Comparison of ENCODE assay signal across 24 mouse cellular contexts in the genomic region with DNA sequence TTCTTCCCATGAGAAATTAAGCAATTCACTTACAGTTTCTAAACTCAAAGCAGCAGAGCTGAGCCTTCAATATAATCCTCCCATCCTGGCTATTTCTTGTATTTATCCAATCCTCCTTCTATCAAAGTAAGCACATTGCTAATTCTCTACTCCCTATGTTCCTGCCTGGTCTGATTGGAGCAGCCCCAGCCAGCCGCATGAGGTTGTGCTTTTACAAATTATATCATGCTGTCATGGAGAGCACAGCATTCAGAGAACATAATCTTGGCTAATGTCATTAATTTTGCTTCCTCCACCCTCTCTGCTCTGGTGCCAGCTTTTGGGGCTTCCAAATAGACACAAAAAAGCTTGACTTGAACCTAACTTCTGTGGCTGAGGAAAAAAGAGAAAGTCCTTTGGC.
A peak's percentile ranks its signal among the peaks of the same experiment; 100 is the strongest.
DNase-seq lines count a peak whose midpoint lies in the region; ATAC-seq lines count a peak whose summit lies in the region.
"Had no signal": no experiment of that assay in that cellular context is flagged by ENCODE, and none has a peak within 500 bp of the region (broad histone marks: within the 10 kb centered on the region; RNA-seq: fewer than 3 reads in every experiment).

No protein-coding gene starts in this region.

- peak; percentile 3 to 14 for DNase-seq in cerebellum, postnatal 14 days
- DNase-seq in cerebellum, postnatal 25 days, result no peak
- DNase-seq in kidney, postnatal 4 days, result peak; percentile 3 to 11
- no peak for DNase-seq in kidney, adult 18-20 months
- DNase-seq in midbrain, embryonic 14.5 days, result peak; percentile 2
- no peak for DNase-seq in midbrain, embryonic 11.5 days (ENCODE audit: low spot score, missing footprints)
- DNase-seq in layer of hippocampus, postnatal 14 days (ENCODE audit: low spot score in 2 of 2), result peak; percentile 11 to 37
- DNase-seq: adrenal gland, postnatal 10 days; B cell, adult 2 months; cerebellum, adult 11-12 months; gastrocnemius, adult 2 months; kidney, adult 11 months; liver; retina, postnatal 1 day; right cerebral cortex, postnatal 25 days; spleen, adult 18-20 months had no signal

- ATAC-seq in midbrain, embryonic 14.5 days (ENCODE audit: low FRiP score, low TSS enrichment), result no peak
- no peak for ATAC-seq in midbrain, embryonic 11.5 days (ENCODE audit: low FRiP score)
- ATAC-seq: lung, postnatal 0 days had no signal

- H3K36me3 ChIP-seq in midbrain, embryonic 14.5 days (ENCODE audit: control insufficient read depth, insufficient read depth, low read length), result no peaks in the 10 kb centered on the region
- H3K36me3 ChIP-seq in midbrain, embryonic 11.5 days (ENCODE audit: control insufficient read depth, insufficient read depth, low read length), result no peaks in the 10 kb centered on the region
- H3K36me3 ChIP-seq: embryonic facial prominence, embryonic 15.5 days; G1E; heart, embryonic 10.5 days; limb, embryonic 10.5 days; liver, embryonic 15.5 days; midbrain, embryonic 12.5 days; neural tube, embryonic 12.5 days had no signal

- no peak overlapping the region for H3K4me3 ChIP-seq in midbrain, embryonic 14.5 days (replicated peaks; ENCODE audit: low read depth, low read length)
- no peak overlapping the region for H3K4me3 ChIP-seq in midbrain, embryonic 11.5 days (ENCODE audit: low read depth, low read length)
- H3K4me3 ChIP-seq: embryonic facial prominence, embryonic 15.5 days; gastrocnemius, adult 2 months; heart, embryonic 10.5 days; limb, embryonic 10.5 days; liver, embryonic 15.5 days; midbrain, embryonic 12.5 days; neural tube, embryonic 12.5 days had no signal

- no peak overlapping the region for H3K27ac ChIP-seq in midbrain, embryonic 14.5 days (replicated peaks; ENCODE audit: low read depth, low read length)
- H3K27ac ChIP-seq in midbrain, embryonic 11.5 days (ENCODE audit: low read depth, low read length), result no peak overlapping the region
- H3K27ac ChIP-seq: embryonic facial prominence, embryonic 15.5 days; gastrocnemius, adult 2 months; heart, embryonic 10.5 days; limb, embryonic 10.5 days; liver, embryonic 15.5 days; midbrain, embryonic 12.5 days; neural tube, embryonic 12.5 days had no signal

- H3K9ac ChIP-seq in midbrain, embryonic 14.5 days (replicated peaks; ENCODE audit: low read length), result no peak overlapping the region
- H3K9ac ChIP-seq in midbrain, embryonic 11.5 days (ENCODE audit: low read length), result no peak overlapping the region
- H3K9ac ChIP-seq: embryonic facial prominence, embryonic 15.5 days; liver, embryonic 15.5 days; midbrain, embryonic 12.5 days; neural tube, embryonic 12.5 days had no signal

- H3K27me3 ChIP-seq in midbrain, embryonic 14.5 days (ENCODE audit: control insufficient read depth, insufficient read depth, low read length), result no peaks in the 10 kb centered on the region
- no peaks in the 10 kb centered on the region for H3K27me3 ChIP-seq in midbrain, embryonic 11.5 days (ENCODE audit: control insufficient read depth, insufficient read depth, low read length)
- H3K27me3 ChIP-seq: embryonic facial prominence, embryonic 15.5 days; liver, embryonic 15.5 days; midbrain, embryonic 12.5 days; neural tube, embryonic 12.5 days had no signal

- WGBS in midbrain, embryonic 14.5 days, result 78% methylated on average over 1 of the region's 1 CpGs
- 96% methylated on average over 1 of the region's 1 CpGs for WGBS in midbrain, embryonic 11.5 days

- H3K4me1 ChIP-seq in midbrain, embryonic 14.5 days (ENCODE audit: control insufficient read depth, insufficient read depth, low read length), result no peaks in the 10 kb centered on the region
- no peaks in the 10 kb centered on the region for H3K4me1 ChIP-seq in midbrain, embryonic 11.5 days (ENCODE audit: control insufficient read depth, insufficient read depth, low read length)
- H3K4me1 ChIP-seq: embryonic facial prominence, embryonic 15.5 days; heart, embryonic 10.5 days; liver, embryonic 15.5 days; midbrain, embryonic 12.5 days; neural tube, embryonic 12.5 days had no signal

- no peak overlapping the region for H3K4me2 ChIP-seq in midbrain, embryonic 14.5 days (ENCODE audit: low read length)
- no peak overlapping the region for H3K4me2 ChIP-seq in midbrain, embryonic 11.5 days
- H3K4me2 ChIP-seq: embryonic facial prominence, embryonic 15.5 days; liver, embryonic 15.5 days; midbrain, embryonic 12.5 days; neural tube, embryonic 12.5 days had no signal

- no peaks in the 10 kb centered on the region for H3K9me3 ChIP-seq in midbrain, embryonic 14.5 days (ENCODE audit: control insufficient read depth, low read length)
- no peaks in the 10 kb centered on the region for H3K9me3 ChIP-seq in midbrain, embryonic 11.5 days (ENCODE audit: control insufficient read depth, low read length)
- H3K9me3 ChIP-seq: embryonic facial prominence, embryonic 15.5 days; G1E; heart, embryonic 10.5 days; limb, embryonic 10.5 days; liver, embryonic 15.5 days; midbrain, embryonic 12.5 days; neural tube, embryonic 12.5 days had no signal

Comparison
In these comparisons a context has a peak if more than half of its experiments do, and no peak if none do; other contexts are left out.
1. DNase-seq: peak in cerebellum, postnatal 14 days (2 of 2), kidney, postnatal 4 days (2 of 2), midbrain, embryonic 14.5 days (single experiment) and layer of hippocampus, postnatal 14 days (2 of 2); none in cerebellum, postnatal 25 days (0 of 2), kidney, adult 18-20 months (single experiment) and midbrain, embryonic 11.5 days (single experiment).